ENCODE assay signal across 9 mouse cellular contexts in genomic region chr11:102946265-102946991, GRCm38 (mm10). TPM values are rescaled to one million over a fixed set of nuclear protein-coding genes. Genes with fewer than 3 reads are reported as not detected.
DNase-seq lines count a peak whose midpoint lies in the region; ATAC-seq lines count a peak whose summit lies in the region.
"Had no signal": no experiment of that assay in that cellular context is flagged by ENCODE, and none has a peak within 500 bp of the region (broad histone marks: within the 10 kb centered on the region; RNA-seq: fewer than 3 reads in every experiment).

Gene C1ql1, minus strand, starts transcription at chr11:102946688.

- peaks cover 47% of the 10 kb centered on the region for H3K4me1 ChIP-seq in forebrain, embryonic 12.5 days
- H3K4me1 ChIP-seq in liver, embryonic 16.5 days (ENCODE audit: control insufficient read depth, low read depth, low read length), result peaks cover 11% of the 10 kb centered on the region
- H3K4me1 ChIP-seq in neural tube, embryonic 11.5 days (ENCODE audit: control insufficient read depth, insufficient read depth, low read length), result peaks cover 11% of the 10 kb centered on the region; the same call in 1 of the 2 replicates
- peaks cover 15% of the 10 kb centered on the region; the same call in 1 of the 2 replicates for H3K4me1 ChIP-seq in stomach, embryonic 16.5 days (ENCODE audit: control insufficient read depth, insufficient read depth, low read length)

- WGBS in forebrain, embryonic 12.5 days, result under 1% methylated on average over 55 of the region's 87 CpGs
- WGBS in liver, embryonic 16.5 days (ENCODE audit: insufficient replicate concordance), result 2% methylated on average over 84 of the region's 87 CpGs
- 0% methylated on average over 62 of the region's 87 CpGs for WGBS in neural tube, embryonic 11.5 days
- WGBS in stomach, embryonic 16.5 days, result under 1% methylated on average over 76 of the region's 87 CpGs

- H3K9me3 ChIP-seq in forebrain, embryonic 12.5 days, result no peaks in the 10 kb centered on the region
- H3K9me3 ChIP-seq in liver, embryonic 16.5 days (replicated peaks; ENCODE audit: control insufficient read depth, low read length), result no peaks in the 10 kb centered on the region
- no peaks in the 10 kb centered on the region for H3K9me3 ChIP-seq in neural tube, embryonic 11.5 days (ENCODE audit: control insufficient read depth, low read length)
- no peaks in the 10 kb centered on the region for H3K9me3 ChIP-seq in stomach, embryonic 16.5 days (replicated peaks; ENCODE audit: control insufficient read depth, low read length)

- intact Hi-C loops in heart, postnatal 14 days (cut with DNase I), result loop anchor here (5.0 kb wide), 1 partner anchor 46 kb away; no protein-coding TSS in a partner anchor

- peak within 1 kb of the TSS; percentile 42 for H3K4me3 ChIP-seq in forebrain, embryonic 12.5 days (replicated peaks)
- peak within 1 kb of the TSS; percentile 38 for H3K4me3 ChIP-seq in liver, embryonic 16.5 days (ENCODE audit: low read depth, low read length)
- peak within 1 kb of the TSS; percentile 33 for H3K4me3 ChIP-seq in neural tube, embryonic 11.5 days (ENCODE audit: low read depth, low read length)
- peak within 1 kb of the TSS; percentile 44 for H3K4me3 ChIP-seq in stomach, embryonic 16.5 days (replicated peaks; ENCODE audit: low read length)

- no peaks in the 10 kb centered on the region for H3K36me3 ChIP-seq in forebrain, embryonic 12.5 days (replicated peaks)
- no peaks in the 10 kb centered on the region for H3K36me3 ChIP-seq in liver, embryonic 16.5 days (ENCODE audit: control insufficient read depth, insufficient read depth)
- no peaks in the 10 kb centered on the region for H3K36me3 ChIP-seq in neural tube, embryonic 11.5 days (ENCODE audit: control insufficient read depth, insufficient read depth, low read length)
- H3K36me3 ChIP-seq in stomach, embryonic 16.5 days (ENCODE audit: control insufficient read depth, insufficient read depth, low read length), result no peaks in the 10 kb centered on the region

- H3K4me2 ChIP-seq in forebrain, embryonic 12.5 days, result peak within 1 kb of the TSS; percentile 56
- H3K4me2 ChIP-seq in liver, embryonic 16.5 days (ENCODE audit: low read depth, low read length), result peak within 1 kb of the TSS; percentile 46
- peak within 1 kb of the TSS; percentile 65 for H3K4me2 ChIP-seq in neural tube, embryonic 11.5 days (ENCODE audit: low read depth)
- peak within 1 kb of the TSS; percentile 73 for H3K4me2 ChIP-seq in stomach, embryonic 16.5 days (ENCODE audit: low read depth, low read length)

- ATAC-seq in forebrain, embryonic 12.5 days (ENCODE audit: low FRiP score), result peak; percentile 85
- ATAC-seq in liver, embryonic 16.5 days (ENCODE audit: low read depth), result peak; percentile 93
- peak; percentile 79 for ATAC-seq in neural tube, embryonic 11.5 days (ENCODE audit: insufficient read depth, low FRiP score, low TSS enrichment)
- ATAC-seq in stomach, embryonic 16.5 days (ENCODE audit: insufficient read depth, low FRiP score), result peak; percentile 95

- DNase-seq in CD8-positive naive resting alpha-beta T cell, adult 2 months (ENCODE audit: low read depth in 2 of 2, low spot score in 2 of 2), result peak; percentile 31 to 48
- DNase-seq in c-Kit-positive CD71-negative TER-119-negative erythroid progenitor cells, embryonic 14.5 days (ENCODE audit: low read depth), result peak; percentile 78
- DNase-seq in heart, postnatal 14 days, result peak; percentile 89 to 90
- peak; percentile 90 to 94 for DNase-seq in kidney, postnatal 4 days
- DNase-seq in neural tube, embryonic 11.5 days (ENCODE audit: low spot score), result peak; percentile 94

- H3K27me3 ChIP-seq in forebrain, embryonic 12.5 days, result peaks cover 88% of the 10 kb centered on the region
- peaks cover 90% of the 10 kb centered on the region for H3K27me3 ChIP-seq in liver, embryonic 16.5 days (ENCODE audit: control insufficient read depth, insufficient read depth, low read depth, low read length)
- H3K27me3 ChIP-seq in neural tube, embryonic 11.5 days (ENCODE audit: control insufficient read depth, insufficient read depth, low read length), result peaks cover 75% of the 10 kb centered on the region
- H3K27me3 ChIP-seq in stomach, embryonic 16.5 days (ENCODE audit: control insufficient read depth, insufficient read depth, low read length), result peaks cover 61% of the 10 kb centered on the region

- peak within 1 kb of the TSS; percentile 45 for H3K9ac ChIP-seq in forebrain, embryonic 12.5 days
- no peak within 1 kb of the TSS for H3K9ac ChIP-seq in liver, embryonic 16.5 days (ENCODE audit: low read depth, low read length)
- H3K9ac ChIP-seq in neural tube, embryonic 11.5 days (ENCODE audit: low read length), result peak within 1 kb of the TSS; percentile 52
- peak within 1 kb of the TSS; percentile 44 for H3K9ac ChIP-seq in stomach, embryonic 16.5 days (ENCODE audit: low read length)

- H3K27ac ChIP-seq in forebrain, embryonic 12.5 days, result 0 out of 2 replicates have a peak within 1 kb of the TSS, but pooled peaks have one; percentile 8
- no peak within 1 kb of the TSS for H3K27ac ChIP-seq in liver, embryonic 16.5 days (ENCODE audit: low read length)
- no peak within 1 kb of the TSS for H3K27ac ChIP-seq in neural tube, embryonic 11.5 days (ENCODE audit: low read depth, low read length)
- no peak within 1 kb of the TSS for H3K27ac ChIP-seq in stomach, embryonic 16.5 days (ENCODE audit: low read length)

RNA-seq across cellular contexts. Expression of gene C1ql1, which starts in this region (rescaled TPM):
- 3.7 and 4.0 TPM in 2 replicates for polyA plus RNA-seq in forebrain, embryonic 12.5 days (2016; fragmentation: Nextera tagmentation; extraction: Ambion mirVana)
- total RNA-seq in heart, postnatal 14 days (2021), result under 1 TPM; 0.19 to 0.20 TPM
- polyA plus RNA-seq in liver, embryonic 16.5 days (2015; fragmentation: Nextera tagmentation; extraction: Ambion mirVana), result 0.13 TPM in 1 of 2 replicates, not detected in the other
- 2.9 and 4.0 TPM in 2 replicates for polyA plus RNA-seq in neural tube, embryonic 11.5 days (2014; fragmentation: Nextera tagmentation; extraction: Ambion mirVana)
- 1.3 and 1.7 TPM in 2 replicates for polyA plus RNA-seq in stomach, embryonic 16.5 days (2015; fragmentation: Nextera tagmentation; extraction: Ambion mirVana)
- total RNA-seq: MEL had no signal

Comparison
In these comparisons a context has a peak if more than half of its experiments do, and no peak if none do; other contexts are left out.
1. Peak in DNase-seq in heart, postnatal 14 days; RNA of the gene not detected or under 1 TPM.
2. Peak in ATAC-seq, H3K4me3 ChIP-seq and H3K4me2 ChIP-seq in liver, embryonic 16.5 days; RNA of the gene not detected or under 1 TPM.
3. DNase-seq: peak in every context shown above with its lines; median percentile 94 in neural tube, embryonic 11.5 days; 92 in kidney, postnatal 4 days; 90 in heart, postnatal 14 days; 78 in c-Kit-positive CD71-negative TER-119-negative erythroid progenitor cells, embryonic 14.5 days; 40 in CD8-positive naive resting alpha-beta T cell, adult 2 months.